Mouse (Mus musculus) induced T-regulatory cell, adult 2 months (primary cell): Measurements from ENCODE around the gene Clcc1.

ENCODE experiments used
- DNase-seq: peaks from one replicate; pipeline ENCODE4 v3.0.0-alpha.2; 2012; ENCODE audit warnings: low read depth

Clcc1 gene

DNA sequence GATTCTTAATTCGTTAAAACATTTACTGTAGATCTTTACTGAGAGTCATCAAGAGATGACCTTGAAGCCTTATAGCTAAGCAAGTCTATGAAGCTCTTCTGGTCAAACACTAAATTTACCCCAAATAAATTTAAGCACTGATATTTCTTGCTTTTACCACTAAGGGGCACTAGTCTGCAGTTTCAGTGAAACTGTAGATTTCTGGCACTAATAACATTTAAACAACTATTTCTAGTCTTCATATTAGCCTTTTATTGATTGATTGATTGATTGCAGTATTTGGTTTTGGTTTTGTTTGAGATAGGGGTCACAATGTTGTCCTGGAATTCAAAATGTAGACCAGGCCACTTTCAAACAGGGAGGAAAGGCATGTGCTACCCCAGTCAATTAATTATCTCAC lies 47.5 kb downstream of the Clcc1 start:
- peak; percentile 47 for DNase-seq

DNA sequence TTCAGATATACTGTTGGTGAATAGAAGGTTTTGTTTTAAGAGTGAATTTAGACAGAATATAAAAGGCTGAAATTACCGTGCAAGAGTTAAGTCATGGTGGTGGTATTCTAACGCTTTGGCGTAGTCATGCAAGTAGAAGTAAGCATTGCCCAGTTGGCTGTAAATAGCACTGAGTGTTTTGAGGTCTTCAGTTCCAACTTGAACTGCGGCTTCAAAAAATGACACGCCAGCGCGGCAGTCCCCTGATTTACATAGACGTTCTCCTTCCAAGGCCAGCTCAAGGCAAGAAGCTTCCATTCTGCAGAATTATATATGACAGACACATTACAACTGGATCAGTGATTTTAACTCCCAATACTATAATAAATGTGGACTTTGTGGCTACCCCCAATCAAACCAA lies 49.1 kb downstream of the Clcc1 start:
- DNase-seq, result no peak

DNA sequence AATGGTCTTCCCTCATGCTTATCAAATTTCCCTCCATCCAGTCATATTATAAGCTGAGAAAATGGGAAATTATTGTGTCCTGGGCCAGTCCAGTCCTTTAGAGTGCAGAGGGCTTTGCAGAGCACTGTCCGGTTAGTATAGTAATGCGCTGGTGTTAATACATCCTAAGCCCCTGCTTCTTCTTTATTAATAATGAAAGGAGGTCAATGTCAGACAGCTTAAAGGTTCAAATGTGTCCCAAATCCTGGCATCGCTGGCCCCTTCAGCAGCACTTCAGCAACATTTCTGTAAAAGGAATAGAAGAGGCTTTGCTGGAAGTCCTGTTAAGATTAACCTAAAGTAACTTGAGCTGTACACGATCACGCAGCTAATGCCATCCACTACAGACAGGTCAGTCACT lies 57.6 kb downstream of the Clcc1 start:
- no peak for DNase-seq

DNA sequence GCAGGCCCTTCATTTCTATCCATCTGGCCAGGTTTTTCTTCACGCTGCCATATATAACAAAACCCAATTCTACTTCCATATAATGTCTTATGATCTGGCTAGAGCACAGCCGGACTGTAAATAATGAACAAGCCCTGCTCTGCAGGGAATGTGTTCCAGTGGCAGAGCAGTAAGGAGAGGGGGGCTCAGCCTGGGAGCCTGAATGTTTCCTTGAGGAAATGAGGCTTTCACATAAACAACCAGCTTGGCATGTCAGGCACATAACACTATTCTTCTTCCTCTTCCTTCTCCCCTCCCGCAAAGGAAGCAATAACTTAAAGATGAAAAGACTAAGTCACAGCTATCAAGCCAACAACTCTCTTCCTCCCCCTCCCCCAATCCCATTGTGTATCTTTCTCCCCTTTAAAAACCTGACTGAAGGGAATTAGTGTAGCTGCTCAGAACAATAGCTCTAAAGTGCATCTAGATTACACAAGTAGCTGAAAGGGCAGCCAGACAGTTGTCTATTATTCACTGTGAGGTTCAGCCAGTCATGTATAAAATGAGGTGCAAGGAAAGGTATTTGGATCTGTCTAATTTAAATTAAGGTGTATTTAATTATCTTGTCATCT lies 59.5 kb downstream of the Clcc1 start:
- no peak for DNase-seq

DNA sequence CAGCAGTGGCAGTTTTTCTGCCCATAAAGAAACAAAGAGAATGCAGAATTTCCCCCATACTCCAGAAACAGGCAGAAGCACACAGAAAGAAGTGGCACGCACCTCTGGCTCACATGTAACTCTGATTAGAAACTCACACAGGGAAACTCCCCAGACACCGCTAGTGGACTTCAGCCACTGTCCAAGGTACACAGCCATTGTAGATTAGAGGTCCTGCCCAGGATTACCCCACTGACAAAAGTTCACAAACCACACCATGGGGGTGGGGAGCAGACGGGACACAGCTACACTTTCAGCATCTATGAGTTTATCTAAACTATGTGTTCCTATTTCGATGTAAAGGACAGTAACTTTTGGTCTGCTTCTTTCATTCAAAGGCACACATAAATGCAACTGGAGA lies 61.1 kb downstream of the Clcc1 start:
- no peak for DNase-seq

DNA sequence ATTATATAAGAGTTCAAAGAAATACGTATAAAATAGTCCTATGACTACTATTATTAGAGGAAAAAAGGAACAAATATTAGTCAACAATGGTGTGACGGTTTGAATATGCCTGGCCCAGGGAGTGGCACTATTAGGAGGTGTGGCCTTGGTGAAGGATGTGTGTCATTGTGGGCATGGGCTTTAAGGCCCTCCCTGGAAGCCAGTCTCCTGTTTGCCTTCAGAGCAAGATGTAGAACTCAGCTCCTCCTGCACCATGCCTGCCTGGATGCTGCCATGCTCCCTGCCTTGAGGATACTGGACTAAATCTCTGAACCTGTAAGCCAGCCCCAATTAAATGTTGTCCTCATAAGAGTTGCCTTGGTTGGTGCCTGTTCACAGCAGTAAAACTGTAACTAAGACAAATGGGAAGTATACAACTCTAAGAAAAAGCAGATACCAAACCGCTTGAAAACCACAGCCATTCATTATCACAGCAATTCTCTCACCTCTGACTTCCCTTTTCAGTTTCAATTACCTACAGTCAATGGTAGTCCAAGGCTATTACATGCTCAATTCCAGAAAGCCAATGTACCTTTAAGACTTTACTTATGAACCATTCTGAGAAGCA lies 64.3 kb downstream of the Clcc1 start:
- peak; percentile 69 for DNase-seq

DNA sequence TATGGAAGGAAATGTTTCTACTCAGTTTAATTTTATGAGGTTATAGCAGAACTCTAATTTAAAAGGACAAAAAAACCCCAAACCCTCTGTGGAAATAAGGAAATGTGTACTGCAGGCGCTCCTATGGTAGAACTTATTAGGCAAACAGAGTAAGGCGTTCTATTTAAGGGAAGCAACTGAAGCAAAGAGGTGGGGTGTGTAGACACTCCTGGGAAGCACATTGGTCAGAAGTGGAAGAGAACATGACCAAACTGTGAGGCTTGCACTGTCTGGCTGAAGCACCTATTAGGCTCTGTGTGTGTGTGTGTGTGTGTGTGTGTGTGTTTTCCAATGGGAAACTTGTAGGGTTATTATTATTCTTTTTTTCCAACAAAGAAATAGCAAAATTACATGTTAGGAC lies 65.6 kb downstream of the Clcc1 start:
- DNase-seq, result no peak

DNA sequence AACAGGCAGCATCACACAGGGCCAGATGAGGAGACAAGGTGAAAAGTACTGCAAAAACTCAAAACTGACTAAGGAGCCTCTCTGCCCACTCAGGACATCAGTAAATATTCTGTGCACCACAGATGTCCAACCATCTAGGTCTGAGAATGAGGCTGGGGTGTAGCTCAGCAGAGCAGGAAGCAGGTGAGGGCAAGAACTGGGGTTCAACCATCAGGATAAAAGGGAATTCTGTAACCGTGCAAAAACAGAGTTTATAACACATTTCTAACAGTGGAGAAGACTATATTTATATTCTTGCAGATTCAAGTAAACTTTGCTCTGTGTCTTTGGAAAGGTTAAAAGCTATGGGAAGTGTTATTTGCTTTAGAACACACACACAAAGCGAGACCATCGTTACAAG lies 66.0 kb downstream of the Clcc1 start:
- no peak for DNase-seq

DNA sequence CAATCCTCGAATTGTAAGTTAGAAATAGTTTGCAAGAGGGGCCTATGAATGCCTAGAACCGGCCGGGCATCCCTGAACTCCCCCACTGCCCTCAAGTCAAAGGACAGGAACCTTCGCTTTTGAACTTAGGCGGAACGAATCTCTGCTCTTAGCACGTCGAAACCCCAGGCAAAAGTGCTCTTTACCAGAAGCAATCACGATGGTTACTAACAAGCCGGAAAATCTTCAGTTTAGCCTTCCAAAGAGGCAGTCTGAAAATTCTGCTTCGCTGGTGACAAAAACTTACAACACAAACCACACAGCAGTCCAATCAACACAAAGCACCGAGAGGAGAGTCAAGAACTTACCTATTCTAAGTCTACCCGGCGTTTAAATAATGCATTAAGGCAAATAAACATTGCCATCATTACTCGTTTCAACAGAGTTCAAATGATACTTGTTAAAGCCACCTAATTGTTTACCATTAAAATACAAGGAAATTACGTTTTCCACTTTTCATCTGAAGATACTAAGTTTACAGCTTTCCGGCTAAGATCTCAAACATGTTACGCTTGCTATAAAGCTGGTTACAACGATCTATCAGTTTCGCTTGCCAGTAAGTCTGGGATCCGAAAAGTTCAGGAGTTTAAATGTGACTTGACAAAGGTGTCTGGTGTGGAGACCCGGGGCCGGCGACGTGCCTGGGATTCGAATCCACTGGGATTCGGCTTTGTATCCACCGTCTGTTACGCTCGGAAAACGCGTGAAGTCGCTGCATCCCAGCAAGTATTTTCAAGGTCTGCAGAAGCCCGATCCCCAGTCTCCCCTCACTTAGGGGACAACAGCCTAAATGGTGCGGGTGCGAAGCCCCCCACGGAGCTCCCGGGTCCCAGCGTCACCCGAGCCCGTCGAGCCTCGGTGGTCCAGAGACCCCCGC lies 67.6 kb downstream of the Clcc1 start:
- peak; percentile 64 for DNase-seq

DNA sequence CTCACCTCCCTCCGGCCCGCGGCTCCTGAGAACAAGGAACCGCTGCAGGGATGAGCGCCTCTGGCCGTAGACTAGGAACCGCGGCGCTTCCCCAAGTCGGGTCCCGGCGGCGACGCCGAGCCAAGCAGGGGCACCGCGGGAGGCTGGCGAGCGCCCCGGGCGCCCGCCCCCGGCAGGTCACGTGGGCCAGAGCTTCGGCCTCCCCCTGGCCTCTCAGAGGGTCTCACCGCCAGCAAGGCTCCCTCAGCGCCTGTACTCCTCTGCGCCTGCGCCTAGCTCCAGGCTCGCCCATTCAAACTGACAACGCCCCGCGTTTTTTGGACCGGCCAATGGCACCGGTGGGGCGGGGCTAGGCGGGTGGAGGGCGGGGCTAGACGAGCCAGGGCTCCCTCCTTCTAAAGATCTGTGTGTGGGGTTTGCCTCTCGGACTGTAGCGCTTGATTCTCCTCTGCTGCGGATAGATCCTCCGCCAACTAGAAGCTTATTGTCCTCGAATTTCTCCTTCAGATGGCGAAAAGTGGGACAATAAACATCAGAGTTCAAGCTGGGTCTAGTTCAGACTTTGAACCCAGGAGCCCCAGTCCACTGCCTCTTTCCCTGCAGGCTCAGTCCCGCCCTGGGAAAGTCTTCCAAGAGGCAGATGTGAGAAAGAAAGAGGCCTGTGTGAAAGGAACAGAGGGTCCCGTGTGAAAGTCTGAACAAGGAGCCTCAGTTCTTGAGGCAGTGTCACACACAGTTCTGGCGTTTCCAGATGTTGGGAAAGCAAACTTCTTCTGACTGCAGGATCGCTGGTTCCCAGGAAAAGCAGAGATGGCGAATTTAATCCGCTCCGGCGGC lies 68.5 kb downstream of the Clcc1 start, which contains the start of gene Gpsm2:
Gpsm2 (minus strand) TSS at position 274 of the 837 bp plus-strand sequence.
- peak; percentile 97 for DNase-seq

DNA sequence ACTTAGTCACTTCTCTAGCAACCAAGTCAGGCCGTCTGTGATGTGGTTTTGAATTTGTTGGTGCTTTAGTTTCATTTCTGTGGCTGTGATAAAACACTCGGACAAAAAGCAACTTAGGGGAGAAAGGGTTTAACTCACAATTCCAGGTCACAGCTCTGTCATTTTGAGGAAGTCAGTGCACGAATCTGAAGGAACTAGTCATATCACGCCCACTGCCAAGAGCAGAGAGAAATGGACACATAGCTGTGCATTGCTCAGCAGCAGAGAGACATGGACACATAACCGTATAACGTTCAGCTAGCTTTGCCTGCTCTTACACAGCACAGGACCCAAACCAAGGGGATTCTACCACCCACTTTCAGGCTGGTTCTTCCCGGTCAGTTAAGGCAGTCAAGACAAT lies 72.7 kb downstream of the Clcc1 start:
- DNase-seq, result peak; percentile 27

DNA sequence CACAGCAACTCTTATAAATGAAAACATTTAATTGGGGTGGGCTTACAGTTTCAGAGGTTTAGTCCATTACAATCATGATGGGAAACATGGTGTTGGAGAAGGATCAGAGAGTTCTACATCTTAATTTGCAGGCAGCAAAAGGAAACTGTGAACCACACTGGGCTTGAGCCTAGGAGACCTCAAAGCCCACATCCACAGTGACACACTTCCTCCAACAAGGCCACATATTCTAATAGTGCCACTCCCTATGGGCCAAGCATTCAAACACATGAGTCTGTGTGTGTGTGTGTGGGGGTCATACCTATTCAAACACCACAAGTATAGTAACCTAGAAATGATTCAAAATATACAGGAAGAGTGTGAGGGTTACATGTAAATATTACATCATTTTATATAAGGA lies 73.6 kb downstream of the Clcc1 start:
- peak; percentile 38 for DNase-seq

DNA sequence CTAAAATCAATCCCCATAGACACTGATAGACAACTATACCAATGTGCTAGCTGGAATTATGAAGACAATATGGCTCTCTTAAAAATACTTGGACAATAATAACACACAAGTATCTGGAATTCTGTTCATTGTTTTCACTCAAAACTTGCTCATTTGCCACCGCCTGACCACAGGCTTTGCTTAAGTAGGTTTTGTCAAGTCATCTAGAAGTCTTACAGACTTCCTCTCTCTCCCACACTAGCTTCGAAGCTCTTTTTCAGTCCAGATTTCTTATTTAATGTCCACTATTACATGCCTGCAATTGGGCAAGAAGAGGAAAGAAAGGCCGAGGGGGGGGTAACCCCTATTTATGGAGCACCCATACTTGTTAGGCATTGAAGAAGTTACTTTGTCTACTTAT lies 74.1 kb downstream of the Clcc1 start:
- DNase-seq, result no peak
